ENCODE assay signal across 21 mouse cellular contexts in the genomic region with DNA sequence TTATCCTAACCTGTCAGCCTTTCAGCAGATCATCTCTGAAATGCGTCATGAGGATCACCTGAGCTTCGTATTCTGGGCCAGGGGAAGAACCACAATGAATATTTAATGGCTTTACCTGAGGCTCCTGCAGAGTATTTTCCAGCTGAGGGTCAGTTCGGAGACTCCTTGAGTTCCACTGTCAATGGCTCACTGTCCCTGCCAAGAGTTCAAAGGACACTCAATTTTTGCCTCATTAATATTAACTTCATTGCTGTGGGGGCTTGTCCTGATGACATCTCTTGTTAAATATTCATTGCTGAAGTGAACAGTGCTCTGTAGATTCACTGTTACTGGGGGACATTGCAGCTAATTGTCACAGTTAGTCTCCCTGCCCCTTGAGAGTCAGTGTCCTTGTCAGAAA.
DNase-seq lines count a peak whose midpoint lies in the region; ATAC-seq lines count a peak whose summit lies in the region.
"Had no signal": no experiment of that assay in that cellular context is flagged by ENCODE, and none has a peak within 500 bp of the region (broad histone marks: within the 10 kb centered on the region; RNA-seq: fewer than 3 reads in every experiment).

No protein-coding gene starts in this region.

- no peak overlapping the region for H3K27ac ChIP-seq in kidney, embryonic 14.5 days (ENCODE audit: low read depth, low read length)
- H3K27ac ChIP-seq: embryonic facial prominence, embryonic 13.5 days; embryonic facial prominence, embryonic 15.5 days; forebrain, embryonic 10.5 days; forebrain, embryonic 12.5 days had no signal

- DNase-seq in kidney, adult 8-10 months, result peak; percentile 8 to 49
- no peak for DNase-seq in kidney, postnatal 4 days
- peak; percentile 17 for DNase-seq in kidney, postnatal 14 days
- DNase-seq: adrenal gland, adult 2 months; adrenal gland, postnatal 10 days; adrenal gland, postnatal 25 days; cerebellum, adult 11 months; cerebellum, adult 18-20 months; cerebellum, adult 8-10 months; cerebellum, adult 9-11 months; cerebellum, postnatal 14 days; cerebellum, postnatal 36 days; embryo, embryonic 11 days had no signal

- H3K36me3 ChIP-seq in kidney, embryonic 14.5 days (ENCODE audit: control insufficient read depth, insufficient read depth, low read length), result no peaks in the 10 kb centered on the region
- H3K36me3 ChIP-seq: embryonic facial prominence, embryonic 13.5 days; embryonic facial prominence, embryonic 15.5 days; forebrain, embryonic 10.5 days; forebrain, embryonic 12.5 days had no signal

- WGBS in kidney, embryonic 14.5 days, result 69% methylated on average over 3 of the region's 3 CpGs

- no peaks in the 10 kb centered on the region for H3K4me1 ChIP-seq in kidney, embryonic 14.5 days (ENCODE audit: control insufficient read depth, insufficient read depth, low read length)
- H3K4me1 ChIP-seq: embryonic facial prominence, embryonic 13.5 days; embryonic facial prominence, embryonic 15.5 days; forebrain, embryonic 10.5 days; forebrain, embryonic 12.5 days had no signal

- H3K9ac ChIP-seq in kidney, embryonic 14.5 days (ENCODE audit: low read depth, low read length), result no peak overlapping the region
- H3K9ac ChIP-seq: embryonic facial prominence, embryonic 13.5 days; embryonic facial prominence, embryonic 15.5 days; forebrain, embryonic 12.5 days had no signal

- no peak overlapping the region for H3K4me3 ChIP-seq in kidney, embryonic 14.5 days (ENCODE audit: low read length)
- H3K4me3 ChIP-seq: embryonic facial prominence, embryonic 13.5 days; embryonic facial prominence, embryonic 15.5 days; erythroblast, embryonic 14.5 days; forebrain, embryonic 10.5 days; forebrain, embryonic 12.5 days had no signal

- ATAC-seq in kidney, embryonic 14.5 days (ENCODE audit: low FRiP score, low TSS enrichment), result no peak
- ATAC-seq: forebrain, embryonic 14.5 days; forebrain, embryonic 16.5 days had no signal

- no peaks in the 10 kb centered on the region for H3K9me3 ChIP-seq in kidney, embryonic 14.5 days (ENCODE audit: control insufficient read depth, low read length)
- H3K9me3 ChIP-seq: embryonic facial prominence, embryonic 13.5 days; embryonic facial prominence, embryonic 15.5 days; forebrain, embryonic 10.5 days; forebrain, embryonic 12.5 days had no signal

- no peaks in the 10 kb centered on the region for H3K27me3 ChIP-seq in kidney, embryonic 14.5 days (ENCODE audit: control insufficient read depth, insufficient read depth, low read length)
- H3K27me3 ChIP-seq: embryonic facial prominence, embryonic 13.5 days; embryonic facial prominence, embryonic 15.5 days; forebrain, embryonic 12.5 days had no signal

- no peak overlapping the region for H3K4me2 ChIP-seq in kidney, embryonic 14.5 days (replicated peaks; ENCODE audit: low read depth, low read length)
- H3K4me2 ChIP-seq: embryonic facial prominence, embryonic 13.5 days; embryonic facial prominence, embryonic 15.5 days; forebrain, embryonic 12.5 days had no signal

Comparison
In these comparisons a context has a peak if more than half of its experiments do, and no peak if none do; other contexts are left out.
1. DNase-seq: peak in kidney, adult 8-10 months (2 of 2) and kidney, postnatal 14 days (single experiment); none in kidney, postnatal 4 days (0 of 2).